Mouse (Mus musculus) right cerebral cortex, postnatal 36 days (tissue): ENCODE data around the gene Mill2.

Experiments used
- DNase-seq, 2 experiments: peaks; one replicate each; pipeline ENCODE4 v3.0.0; 2022; ENCODE audit warnings: low spot score in 2 of 2, mixed read lengths in 1 of 2

Mill2 gene

DNA sequence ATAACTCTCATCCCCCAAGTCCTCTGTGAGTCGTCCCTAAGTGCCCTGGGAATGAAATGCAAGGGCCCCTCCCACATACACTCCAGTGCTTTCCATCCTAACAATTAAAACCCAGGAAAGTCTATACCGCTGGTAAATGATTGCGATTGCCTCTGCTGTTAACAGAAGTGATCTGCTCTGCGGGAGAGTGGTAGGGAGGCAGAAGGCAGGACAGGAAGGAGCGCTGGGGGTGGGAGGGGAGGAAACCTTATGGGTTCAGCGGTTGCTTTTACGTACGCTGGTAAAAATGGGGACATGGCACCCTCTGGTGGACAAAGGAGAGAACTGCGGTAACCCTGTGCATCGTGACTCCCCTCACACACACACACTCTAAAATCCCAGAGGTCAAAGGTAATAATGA lies 33.5 kb downstream of the Mill2 start:
- DNase-seq, result peak in 1 of 2 experiments; percentile 44

- no peak for DNase-seq
Measured at GRCm38 (mm10) chr7:18875372-18875771, 35.6 kb downstream of the Mill2 start.

GRCm38 (mm10) chr7:18878691-18879090 lies 38.9 kb downstream of the Mill2 start:
- DNase-seq, result no peak

- no peak for DNase-seq
Measured at GRCm38 (mm10) chr7:18883991-18884744, 44.4 kb downstream of the Mill2 start.

DNA sequence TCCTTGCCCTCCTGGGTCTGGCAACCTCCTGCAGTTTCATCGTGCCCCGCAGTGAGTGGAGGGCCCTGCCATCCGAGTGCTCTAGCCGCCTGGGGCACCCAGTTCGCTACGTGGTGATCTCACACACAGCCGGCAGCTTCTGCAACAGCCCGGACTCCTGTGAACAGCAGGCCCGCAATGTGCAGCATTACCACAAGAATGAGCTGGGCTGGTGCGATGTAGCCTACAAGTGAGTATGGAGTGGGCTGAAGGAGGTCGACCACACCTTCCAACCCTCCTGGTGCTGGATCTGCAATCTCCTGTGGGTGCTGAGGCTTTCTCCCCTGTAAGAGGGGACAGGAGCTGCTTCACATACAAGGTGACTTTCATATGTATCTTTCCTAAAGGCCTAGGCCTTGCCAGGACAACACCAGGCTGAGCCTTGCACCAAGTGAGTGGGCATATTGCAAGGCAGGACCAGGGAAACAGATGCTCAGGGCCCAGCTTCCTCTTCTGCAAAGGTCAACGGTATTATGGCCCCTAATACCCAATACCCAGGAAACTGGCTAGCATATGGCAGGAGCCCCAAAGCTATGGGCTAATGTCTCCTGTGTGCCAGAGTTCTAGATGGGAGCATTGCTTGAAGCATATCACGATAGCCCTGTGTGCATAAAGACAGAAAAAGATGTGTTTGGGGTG lies 45.1 kb downstream of the Mill2 start:
- DNase-seq, result no peak

DNA sequence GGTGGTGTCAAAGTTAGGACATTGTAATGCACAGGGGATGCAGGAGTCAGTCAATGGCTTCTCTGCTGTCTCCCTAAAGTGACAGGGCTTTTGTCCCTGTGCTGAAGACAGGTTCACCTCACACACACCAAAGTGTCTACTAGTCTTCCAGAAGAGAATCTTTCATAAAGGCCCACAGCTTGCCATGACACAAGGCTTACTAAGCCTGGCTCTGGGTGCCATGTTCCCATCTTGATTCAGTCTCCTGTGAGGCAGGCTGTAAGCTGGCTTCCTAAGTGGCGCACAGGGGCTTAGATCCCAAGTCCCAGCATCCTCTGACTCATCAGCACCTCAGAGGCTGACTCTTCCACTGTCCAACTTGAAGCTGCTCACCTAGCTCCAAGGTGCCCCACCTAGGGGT lies 47.2 kb downstream of the Mill2 start:
- DNase-seq, result no peak

GRCm38 (mm10) chr7:18890848-18891247 lies 51.1 kb downstream of the Mill2 start:
- no peak for DNase-seq

DNA sequence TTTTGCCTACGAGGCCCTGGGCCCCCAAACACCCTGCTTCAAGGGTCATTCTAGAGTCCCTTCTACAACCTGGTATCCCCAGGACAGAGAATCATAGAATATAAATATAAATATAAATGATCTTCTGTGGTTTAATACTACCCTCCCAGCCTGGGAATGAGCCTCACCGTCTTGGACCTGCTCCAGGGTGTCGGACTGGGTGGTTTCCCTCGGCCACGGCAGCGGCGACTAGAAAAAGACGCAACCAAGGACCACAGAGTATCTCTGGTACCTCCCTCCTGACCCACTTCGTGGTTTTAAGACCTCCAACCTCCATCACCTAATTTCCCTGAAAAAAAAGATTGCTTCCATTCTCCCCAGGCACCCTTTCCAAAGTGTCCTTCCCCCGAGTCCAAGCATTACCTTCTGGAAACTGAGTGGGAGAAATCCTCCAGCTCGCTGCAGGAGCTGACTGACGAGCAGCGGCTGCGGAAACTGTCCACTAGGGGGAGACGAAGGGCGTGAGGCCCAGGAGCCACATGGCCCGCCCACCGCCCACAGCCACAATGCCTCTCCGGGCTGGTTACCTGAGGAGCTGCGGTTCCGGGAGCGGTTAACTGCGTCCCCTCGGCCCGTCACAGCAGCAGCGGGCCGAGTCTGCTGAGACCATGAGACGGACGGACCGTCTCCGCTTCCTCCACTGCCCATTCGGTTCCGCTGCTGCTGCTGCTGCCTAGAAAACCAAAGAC lies 52.3 kb downstream of the Mill2 start:
- peak; percentile 87 to 91 for DNase-seq

DNA sequence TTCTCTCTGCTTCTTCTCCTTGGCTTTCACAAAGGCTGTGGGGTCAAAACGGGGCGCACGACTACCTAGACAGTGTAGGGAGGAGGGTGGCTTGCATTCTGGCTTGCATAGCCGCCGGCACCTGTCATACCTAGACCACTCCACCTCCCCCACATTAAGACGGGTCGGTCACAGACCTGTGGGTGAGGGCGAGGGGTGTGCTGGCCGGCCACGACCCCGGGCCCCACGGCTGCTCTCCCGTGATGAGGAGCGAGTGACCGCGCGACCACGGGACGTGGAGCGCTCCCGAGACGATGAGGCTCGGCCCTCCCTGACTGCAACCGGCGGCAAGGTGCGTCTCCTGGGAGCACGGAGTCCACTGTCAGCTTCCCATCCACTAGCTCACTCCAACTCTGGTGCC lies 53.2 kb downstream of the Mill2 start:
- no peak for DNase-seq

GRCm38 (mm10) chr7:18893651-18894430 lies 54.1 kb downstream of the Mill2 start:
- peak in 1 of 2 experiments; percentile 36 for DNase-seq

DNA sequence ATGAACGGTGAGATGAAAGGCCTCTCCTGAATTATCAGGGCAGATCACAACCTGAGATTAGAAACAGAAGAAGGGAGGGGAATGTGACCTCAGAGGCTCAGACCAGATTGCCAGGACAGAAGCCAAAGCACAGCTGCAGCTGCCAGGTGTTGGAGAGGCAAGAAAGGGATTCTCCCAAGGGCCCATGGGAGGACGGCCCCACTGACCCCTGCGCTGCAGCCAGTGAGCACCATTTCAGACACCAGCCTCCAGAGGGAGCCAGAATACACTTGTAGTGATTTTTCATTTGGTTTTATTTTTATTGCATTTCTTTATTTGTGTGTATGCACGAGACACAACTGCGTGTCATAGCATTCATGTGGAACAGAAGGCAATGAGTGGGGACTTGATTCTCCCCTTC lies 56.8 kb downstream of the Mill2 start:
- peak in 1 of 2 experiments; percentile 20 for DNase-seq

DNA sequence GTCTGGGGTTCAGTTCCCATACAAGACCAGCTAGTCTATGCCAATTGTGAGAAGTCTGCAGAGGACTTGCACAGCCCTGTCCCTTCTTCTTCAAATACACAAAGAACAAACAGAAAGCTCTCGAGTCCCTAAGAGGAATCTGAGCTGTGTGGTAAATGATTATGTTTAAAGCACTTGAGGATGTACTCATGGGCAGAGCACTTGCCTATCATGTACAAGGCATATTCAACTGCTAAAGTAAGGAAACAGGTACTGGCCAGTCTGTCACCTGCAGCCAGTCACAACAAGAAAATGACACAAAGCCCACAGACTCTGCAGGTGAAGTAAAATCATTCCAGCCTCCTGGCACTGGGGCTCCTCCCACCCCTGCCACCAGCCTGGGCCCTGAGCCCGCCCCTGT lies 60.7 kb downstream of the Mill2 start:
- no peak for DNase-seq

DNA sequence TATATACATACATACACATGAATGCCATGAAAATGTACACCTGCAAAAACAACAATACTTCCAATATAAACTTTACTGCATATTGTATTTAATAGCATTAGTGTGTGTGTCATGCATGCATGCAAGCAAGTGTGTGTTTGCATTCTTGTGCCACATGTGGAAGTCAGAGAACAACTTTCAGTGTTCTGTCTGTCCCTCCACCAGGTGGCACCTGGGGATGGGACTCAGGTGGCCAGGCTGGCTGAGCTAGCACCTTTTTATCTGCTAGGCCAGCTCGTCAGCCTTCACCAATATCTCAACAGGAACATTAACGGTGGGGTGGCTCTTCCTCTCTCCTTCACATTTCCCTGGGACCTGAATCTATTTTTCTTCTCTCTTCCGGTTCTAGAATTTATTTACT lies 62.7 kb downstream of the Mill2 start:
- DNase-seq, result no peak

DNA sequence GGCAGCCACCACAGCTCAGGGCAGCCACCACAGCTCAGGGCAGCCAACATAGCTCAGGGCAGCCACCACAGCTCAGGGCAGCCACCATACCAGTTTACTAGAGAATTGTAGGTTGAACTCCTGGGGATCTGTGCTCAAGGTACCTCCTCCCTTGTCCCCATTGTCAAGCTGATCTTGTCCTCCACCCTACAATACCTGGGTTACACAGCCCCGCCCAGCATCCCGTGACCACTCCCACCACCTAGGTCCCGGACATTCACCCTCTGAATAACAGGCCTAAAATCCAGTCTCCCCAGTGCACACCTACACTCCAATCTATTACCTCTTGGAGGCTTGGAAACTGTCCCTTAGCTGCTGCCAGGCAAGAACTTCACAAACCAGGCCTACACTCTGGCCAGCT lies 65.2 kb downstream of the Mill2 start:
- DNase-seq, result no peak

GRCm38 (mm10) chr7:18909797-18910196 lies 70.0 kb downstream of the Mill2 start:
- no peak for DNase-seq

- DNase-seq, result peak; percentile 96 to 98
Measured at GRCm38 (mm10) chr7:18910241-18910831, 70.6 kb downstream of the Mill2 start, which contains the start of gene Ccdc61. TSS of gene Ccdc61 (minus strand) at chr7:18910415.
